Mouse (Mus musculus): ENCODE measurements at regions not wholly inside any gene's neighbourhood (a gene's known extent, or its start where the extent isn't known, plus 50 kb on each side); places are given as distances from the start of the nearest gene placed in this dataset.

GRCm38 (mm10) chr17:50388715-50389710, 95.6 kb upstream of the Dazl start:
- Histone ChIP-seq H3K9ac (no peak overlapping the region), H3K4me3 (no peak overlapping the region), H3K4me2 (replicated peaks) (no peak overlapping the region), H3K27me3 (replicated peaks) (no peaks in the 10 kb centered on the region), H3K27ac (no peak overlapping the region), H3K4me1 (no peaks in the 10 kb centered on the region), H3K9me3 (no peaks in the 10 kb centered on the region), H3K36me3 (no peaks in the 10 kb centered on the region)
- 82% methylated on average over 12 of the region's 12 CpGs for WGBS
- ATAC-seq (ENCODE audit: low FRiP score, low read depth) = no peak

- no peak overlapping the region for H3K27ac ChIP-seq
- no peaks in the 10 kb centered on the region for H3K36me3 ChIP-seq
- H3K9ac ChIP-seq = no peak overlapping the region
- no peaks in the 10 kb centered on the region for H3K9me3 ChIP-seq
- no peak overlapping the region for H3K4me2 ChIP-seq (replicated peaks)
- H3K4me1 ChIP-seq = no peaks in the 10 kb centered on the region
- ATAC-seq (ENCODE audit: low FRiP score, low read depth) = no peak
- H3K4me3 ChIP-seq = no peak overlapping the region
- 85% methylated on average over 1 of the region's 1 CpGs for WGBS
- no peaks in the 10 kb centered on the region for H3K27me3 ChIP-seq (replicated peaks)
Observed at GRCm38 (mm10) chr17:50390151-50390550, 96.7 kb upstream of the Dazl start.

- H3K4me3 ChIP-seq = no peak overlapping the region
- no peaks in the 10 kb centered on the region for H3K9me3 ChIP-seq
- H3K4me2 ChIP-seq (replicated peaks) = no peak overlapping the region
- H3K9ac ChIP-seq = no peak overlapping the region
- no peaks in the 10 kb centered on the region for H3K4me1 ChIP-seq
- no peak overlapping the region for H3K27ac ChIP-seq
- H3K27me3 ChIP-seq (replicated peaks) = no peaks in the 10 kb centered on the region
- 87% methylated on average over 4 of the region's 4 CpGs for WGBS
- H3K36me3 ChIP-seq = no peaks in the 10 kb centered on the region
- ATAC-seq (ENCODE audit: low FRiP score, low read depth) = no peak
Observed at GRCm38 (mm10) chr17:50391207-50391606, 97.8 kb upstream of the Dazl start.

GRCm38 (mm10) chr17:50391996-50392395, 98.6 kb upstream of the Dazl start:
- Histone ChIP-seq H3K4me3 (no peak overlapping the region), H3K4me2 (replicated peaks) (no peak overlapping the region), H3K4me1 (no peaks in the 10 kb centered on the region), H3K27ac (no peak overlapping the region), H3K9ac (no peak overlapping the region), H3K36me3 (no peaks in the 10 kb centered on the region), H3K27me3 (replicated peaks) (no peaks in the 10 kb centered on the region), H3K9me3 (no peaks in the 10 kb centered on the region)
- no peak for ATAC-seq (ENCODE audit: low FRiP score, low read depth)
- 91% methylated on average over 11 of the region's 11 CpGs for WGBS

- H3K36me3 ChIP-seq = no peaks in the 10 kb centered on the region
- no peaks in the 10 kb centered on the region for H3K9me3 ChIP-seq
- ATAC-seq (ENCODE audit: low FRiP score, low read depth) = no peak
- H3K4me3 ChIP-seq = no peak overlapping the region
- H3K27ac ChIP-seq = no peak overlapping the region
- 88% methylated on average over 6 of the region's 6 CpGs for WGBS
- no peaks in the 10 kb centered on the region for H3K4me1 ChIP-seq
- H3K4me2 ChIP-seq (replicated peaks) = no peak overlapping the region
- no peaks in the 10 kb centered on the region for H3K27me3 ChIP-seq (replicated peaks)
- no peak overlapping the region for H3K9ac ChIP-seq
Observed at GRCm38 (mm10) chr17:50392428-50392827, 99.0 kb upstream of the Dazl start.

- Histone ChIP-seq H3K27ac (no peak overlapping the region), H3K36me3 (no peaks in the 10 kb centered on the region), H3K9ac (no peak overlapping the region), H3K27me3 (replicated peaks) (no peaks in the 10 kb centered on the region), H3K4me1 (no peaks in the 10 kb centered on the region), H3K4me2 (replicated peaks) (no peak overlapping the region), H3K9me3 (no peaks in the 10 kb centered on the region), H3K4me3 (no peak overlapping the region)
- WGBS = 85% methylated on average over 2 of the region's 2 CpGs
- ATAC-seq (ENCODE audit: low FRiP score, low read depth) = no peak
Observed at GRCm38 (mm10) chr17:50392966-50393365, 99.5 kb upstream of the Dazl start.

GRCm38 (mm10) chr17:50393698-50394097, 100.3 kb upstream of the Dazl start:
- H3K9ac ChIP-seq = no peak overlapping the region
- H3K4me2 ChIP-seq (replicated peaks) = no peak overlapping the region
- no peaks in the 10 kb centered on the region for H3K4me1 ChIP-seq
- no peaks in the 10 kb centered on the region for H3K27me3 ChIP-seq (replicated peaks)
- no peaks in the 10 kb centered on the region for H3K36me3 ChIP-seq
- H3K4me3 ChIP-seq = no peak overlapping the region
- 82% methylated on average over 3 of the region's 3 CpGs for WGBS
- ATAC-seq (ENCODE audit: low FRiP score, low read depth) = no peak
- H3K27ac ChIP-seq = no peak overlapping the region
- no peaks in the 10 kb centered on the region for H3K9me3 ChIP-seq

GRCm38 (mm10) chr17:50394801-50395200, 101.4 kb upstream of the Dazl start:
- Histone ChIP-seq H3K9ac (no peak overlapping the region), H3K27me3 (replicated peaks) (no peaks in the 10 kb centered on the region), H3K4me2 (replicated peaks) (no peak overlapping the region), H3K27ac (no peak overlapping the region), H3K4me1 (no peaks in the 10 kb centered on the region), H3K4me3 (no peak overlapping the region), H3K9me3 (no peaks in the 10 kb centered on the region), H3K36me3 (no peaks in the 10 kb centered on the region)
- ATAC-seq (ENCODE audit: low FRiP score, low read depth) = no peak
- 93% methylated on average over 1 of the region's 1 CpGs for WGBS

- Histone ChIP-seq H3K4me1 (no peaks in the 10 kb centered on the region), H3K27ac (no peak overlapping the region), H3K9me3 (no peaks in the 10 kb centered on the region), H3K27me3 (replicated peaks) (no peaks in the 10 kb centered on the region), H3K9ac (no peak overlapping the region), H3K36me3 (no peaks in the 10 kb centered on the region), H3K4me2 (replicated peaks) (no peak overlapping the region), H3K4me3 (no peak overlapping the region)
- WGBS = 95% methylated on average over 11 of the region's 11 CpGs
- ATAC-seq (ENCODE audit: low FRiP score, low read depth) = no peak
Observed at GRCm38 (mm10) chr17:50395669-50396068, 102.2 kb upstream of the Dazl start.

- Histone ChIP-seq H3K36me3 (no peaks in the 10 kb centered on the region), H3K9me3 (no peaks in the 10 kb centered on the region), H3K27me3 (replicated peaks) (no peaks in the 10 kb centered on the region), H3K4me2 (replicated peaks) (no peak overlapping the region), H3K4me1 (no peaks in the 10 kb centered on the region), H3K9ac (no peak overlapping the region), H3K27ac (no peak overlapping the region), H3K4me3 (no peak overlapping the region)
- no peak for ATAC-seq (ENCODE audit: low FRiP score, low read depth)
- 61% methylated on average over 4 of the region's 4 CpGs for WGBS
Observed at GRCm38 (mm10) chr17:50397324-50397723, 103.9 kb upstream of the Dazl start.

- H3K4me1 ChIP-seq = no peaks in the 10 kb centered on the region
- H3K9me3 ChIP-seq = no peaks in the 10 kb centered on the region
- H3K27me3 ChIP-seq (replicated peaks) = no peaks in the 10 kb centered on the region
- no peak overlapping the region for H3K4me3 ChIP-seq
- ATAC-seq (ENCODE audit: low FRiP score, low read depth) = peak; percentile 9; the same call in 1 of the 2 replicates
- WGBS = 65% methylated on average over 11 of the region's 11 CpGs
- H3K27ac ChIP-seq = no peak overlapping the region
- H3K4me2 ChIP-seq (replicated peaks) = no peak overlapping the region
- H3K9ac ChIP-seq = no peak overlapping the region
- no peaks in the 10 kb centered on the region for H3K36me3 ChIP-seq
Observed at GRCm38 (mm10) chr17:50407249-50407990, 101.8 kb upstream of the Plcl2 start.

GRCm38 (mm10) chr17:50408581-50408980, 100.6 kb upstream of the Plcl2 start:
- H3K27me3 ChIP-seq (replicated peaks) = no peaks in the 10 kb centered on the region
- no peaks in the 10 kb centered on the region for H3K4me1 ChIP-seq
- H3K36me3 ChIP-seq = no peaks in the 10 kb centered on the region
- no peak overlapping the region for H3K9ac ChIP-seq
- 90% methylated on average over 10 of the region's 10 CpGs for WGBS
- no peak overlapping the region for H3K27ac ChIP-seq
- H3K4me3 ChIP-seq = no peak overlapping the region
- no peak overlapping the region for H3K4me2 ChIP-seq (replicated peaks)
- H3K9me3 ChIP-seq = no peaks in the 10 kb centered on the region
- no peak for ATAC-seq (ENCODE audit: low FRiP score, low read depth)

All from neural tube, embryonic 12.5 days (tissue).